Mouse (Mus musculus): ENCODE data around the gene Amacr. TPM values are rescaled to one million over a fixed set of nuclear protein-coding genes. Genes with fewer than 3 reads are reported as not detected.

The Amacr gene
- polyA plus RNA-seq, 1 experiment from 2014 or later, result 12.9 TPM

DNA sequence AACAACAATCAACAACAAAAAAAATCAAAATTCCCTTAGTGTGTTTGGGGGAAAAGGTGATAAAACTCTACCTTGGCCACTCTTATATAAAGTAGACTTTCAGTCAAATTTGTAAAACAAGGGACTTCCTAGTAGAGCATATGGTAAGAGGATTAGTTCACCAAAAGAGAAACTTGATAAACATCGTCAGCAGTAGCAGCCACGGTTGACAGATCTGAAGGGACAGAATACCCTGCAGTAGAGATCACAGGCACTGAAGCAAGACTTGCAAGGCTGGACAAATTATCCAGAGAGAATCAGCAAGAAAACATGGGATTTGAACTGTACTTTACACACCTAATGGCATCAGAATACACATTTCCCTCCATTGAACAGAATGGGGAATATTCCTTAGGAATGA, 33.4 kb downstream of the Amacr start:
- no peak for DNase-seq (ENCODE audit: low spot score)

DNA sequence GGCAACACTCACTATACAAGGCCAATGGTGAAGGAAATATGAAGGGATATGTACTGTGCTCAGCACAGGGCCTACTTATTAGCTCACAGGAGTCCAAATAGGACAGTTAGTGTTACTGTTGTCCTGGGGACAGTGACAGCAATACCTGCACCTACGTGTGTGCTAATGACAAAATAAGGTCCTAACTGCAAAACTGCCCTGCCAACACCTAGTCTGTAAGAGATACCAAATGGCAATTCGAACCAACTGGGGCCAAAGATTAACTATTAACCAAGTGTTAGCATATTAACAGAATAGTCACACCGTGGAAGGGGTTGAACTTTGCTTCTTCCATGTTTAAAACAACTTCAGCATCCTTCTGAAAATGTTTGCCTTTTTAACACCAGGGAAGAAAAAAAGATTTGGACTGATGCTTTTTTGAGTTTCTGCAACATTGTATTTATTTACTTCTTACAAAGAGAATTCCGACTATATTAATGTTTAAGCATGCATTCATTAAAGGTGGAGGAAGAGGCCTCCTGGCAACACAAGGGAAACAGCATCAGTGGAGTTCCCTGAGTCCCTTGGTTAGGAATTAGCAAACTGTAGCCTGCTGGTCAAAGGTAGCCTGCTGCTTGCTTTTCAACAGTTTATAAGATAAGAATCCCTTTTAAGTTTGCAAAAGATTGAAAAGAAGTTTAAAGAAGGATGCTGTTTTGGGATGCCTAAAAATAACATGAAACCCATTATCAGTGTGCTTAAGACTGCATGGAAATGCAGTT, 45.4 kb downstream of the Amacr start:
- H3K9me3 ChIP-seq (ENCODE audit: control insufficient read depth, low read length), result no peaks in the 10 kb centered on the region
- no peak overlapping the region for H3K4me2 ChIP-seq (replicated peaks; ENCODE audit: low read depth)
- H3K36me3 ChIP-seq (ENCODE audit: control insufficient read depth, insufficient read depth, low read length), result no peaks in the 10 kb centered on the region
- no peak overlapping the region for H3K4me3 ChIP-seq (ENCODE audit: low read depth, low read length)
- ATAC-seq (ENCODE audit: low FRiP score, low TSS enrichment) (no peak), DNase-seq (ENCODE audit: low spot score) (no peak)
- no peak overlapping the region for H3K9ac ChIP-seq (ENCODE audit: low read length)
- no peaks in the 10 kb centered on the region for H3K27me3 ChIP-seq (ENCODE audit: control insufficient read depth, insufficient read depth, low read length)
- 48% methylated on average over 4 of the region's 4 CpGs for whole genome bisulfite sequencing
- H3K4me1 ChIP-seq (replicated peaks; ENCODE audit: control insufficient read depth, insufficient read depth), result no peaks in the 10 kb centered on the region
- H3K27ac ChIP-seq (replicated peaks), result no peak overlapping the region
- TF ChIP-seq EP300 (optimal IDR thresholded peaks at IDR 0.05), result no peak
- TF ChIP-seq CTCF (IDR thresholded peaks at IDR 0.05; ENCODE audit: low read depth), result no peak

More for the DNA sequence above, 33.4 kb downstream of the Amacr start:
- H3K9me3 ChIP-seq (ENCODE audit: control insufficient read depth, low read length), result no peaks in the 10 kb centered on the region
- H3K4me3 ChIP-seq (ENCODE audit: low read depth, low read length), result no peak overlapping the region
- H3K4me2 ChIP-seq (replicated peaks; ENCODE audit: low read depth), result no peak overlapping the region
- ATAC-seq (ENCODE audit: low FRiP score, low TSS enrichment), result no peak
- no peaks in the 10 kb centered on the region for H3K4me1 ChIP-seq (replicated peaks; ENCODE audit: control insufficient read depth, insufficient read depth)
- H3K27ac ChIP-seq (replicated peaks), result no peak overlapping the region
- no peak for TF ChIP-seq CTCF (IDR thresholded peaks at IDR 0.05; ENCODE audit: low read depth)
- TF ChIP-seq EP300 (optimal IDR thresholded peaks at IDR 0.05), result no peak
- no peaks in the 10 kb centered on the region for H3K27me3 ChIP-seq (ENCODE audit: control insufficient read depth, insufficient read depth, low read length)
- H3K9ac ChIP-seq (ENCODE audit: low read length), result no peak overlapping the region
- H3K36me3 ChIP-seq (ENCODE audit: control insufficient read depth, insufficient read depth, low read length), result no peaks in the 10 kb centered on the region
- 63% methylated on average over 2 of the region's 2 CpGs for WGBS

DNA sequence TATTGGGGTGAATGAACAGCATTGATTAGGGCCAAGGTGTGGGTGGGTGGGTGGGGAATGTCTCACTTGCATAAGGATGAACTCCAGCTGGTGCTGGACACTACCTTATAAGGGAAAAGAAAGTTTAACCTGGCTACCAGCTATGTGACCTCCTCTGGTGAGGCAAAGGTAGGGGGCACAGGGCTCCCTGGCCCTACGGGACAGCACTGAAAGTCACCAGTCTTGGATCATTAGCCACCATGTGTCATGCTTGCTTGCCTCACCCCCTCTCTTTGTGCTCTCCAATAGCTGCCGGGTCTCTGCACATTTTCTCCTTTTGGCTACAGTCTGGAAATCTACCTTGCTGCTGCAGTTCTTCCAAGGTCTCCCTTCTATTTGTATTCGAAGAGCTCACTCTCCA, 48.6 kb downstream of the Amacr start:
- Histone ChIP-seq H3K4me1 (replicated peaks; ENCODE audit: control insufficient read depth, insufficient read depth) (no peaks in the 10 kb centered on the region), H3K36me3 (ENCODE audit: control insufficient read depth, insufficient read depth, low read length) (no peaks in the 10 kb centered on the region), H3K9ac (ENCODE audit: low read length) (no peak overlapping the region), H3K9me3 (ENCODE audit: control insufficient read depth, low read length) (no peaks in the 10 kb centered on the region), H3K27ac (replicated peaks) (no peak overlapping the region), H3K4me3 (ENCODE audit: low read depth, low read length) (no peak overlapping the region), H3K27me3 (ENCODE audit: control insufficient read depth, insufficient read depth, low read length) (peaks cover 5% of the 10 kb centered on the region; the same call in 1 of the 2 replicates), H3K4me2 (replicated peaks; ENCODE audit: low read depth) (no peak overlapping the region)
- 79% methylated on average over 3 of the region's 3 CpGs for WGBS
- no peak for DNase-seq (ENCODE audit: low spot score)
- ATAC-seq (ENCODE audit: low FRiP score, low TSS enrichment), result no peak
- TF ChIP-seq CTCF (IDR thresholded peaks at IDR 0.05; ENCODE audit: low read depth), result no peak
- TF ChIP-seq EP300 (optimal IDR thresholded peaks at IDR 0.05), result no peak

DNA sequence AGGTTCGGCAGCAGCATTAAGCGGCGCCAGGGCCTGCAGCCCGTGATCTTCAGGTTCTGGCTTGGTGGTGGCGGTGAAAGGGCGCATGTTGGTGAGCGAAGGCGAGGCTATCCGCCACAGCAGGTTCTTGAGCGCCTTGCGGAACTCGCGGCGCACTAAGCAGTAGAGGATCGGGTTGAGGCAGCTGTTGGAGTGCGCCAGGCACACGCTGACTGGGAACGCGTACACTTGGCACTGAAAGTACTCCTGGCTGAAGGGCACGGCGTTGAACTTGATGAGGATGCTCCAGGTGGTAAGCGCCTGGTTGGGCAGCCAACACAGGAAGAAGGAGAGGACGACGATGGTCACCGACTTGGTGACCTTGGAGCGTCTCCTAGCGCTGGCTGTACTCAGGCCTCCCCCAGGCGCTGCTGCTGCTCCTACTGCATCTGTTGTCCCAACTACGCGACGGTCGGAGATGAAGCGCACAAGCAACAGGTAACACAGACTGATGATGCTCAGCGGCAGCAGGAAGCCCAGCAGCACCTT, 54.5 kb downstream of the Amacr start:
- Histone ChIP-seq H3K4me1 (replicated peaks; ENCODE audit: control insufficient read depth, insufficient read depth) (peaks cover 2% of the 10 kb centered on the region), H3K4me2 (replicated peaks; ENCODE audit: low read depth) (peak overlapping the region; percentile 54), H3K27me3 (ENCODE audit: control insufficient read depth, insufficient read depth, low read length) (peaks cover 26% of the 10 kb centered on the region), H3K4me3 (ENCODE audit: low read depth, low read length) (peak overlapping the region; percentile 31), H3K9me3 (ENCODE audit: control insufficient read depth, low read length) (no peaks in the 10 kb centered on the region), H3K27ac (replicated peaks) (no peak overlapping the region), H3K36me3 (ENCODE audit: control insufficient read depth, insufficient read depth, low read length) (no peaks in the 10 kb centered on the region), H3K9ac (ENCODE audit: low read length) (no peak overlapping the region)
- ATAC-seq (ENCODE audit: low FRiP score, low TSS enrichment) (peak; percentile 29; the same call in 1 of the 2 replicates), DNase-seq (ENCODE audit: low spot score) (no peak)
- TF ChIP-seq EP300 (optimal IDR thresholded peaks at IDR 0.05) (no peak), CTCF (IDR thresholded peaks at IDR 0.05; ENCODE audit: low read depth) (peak; percentile 13; the same call in 1 of the 2 replicates)
- WGBS, result 5% methylated on average over 33 of the region's 34 CpGs

DNA sequence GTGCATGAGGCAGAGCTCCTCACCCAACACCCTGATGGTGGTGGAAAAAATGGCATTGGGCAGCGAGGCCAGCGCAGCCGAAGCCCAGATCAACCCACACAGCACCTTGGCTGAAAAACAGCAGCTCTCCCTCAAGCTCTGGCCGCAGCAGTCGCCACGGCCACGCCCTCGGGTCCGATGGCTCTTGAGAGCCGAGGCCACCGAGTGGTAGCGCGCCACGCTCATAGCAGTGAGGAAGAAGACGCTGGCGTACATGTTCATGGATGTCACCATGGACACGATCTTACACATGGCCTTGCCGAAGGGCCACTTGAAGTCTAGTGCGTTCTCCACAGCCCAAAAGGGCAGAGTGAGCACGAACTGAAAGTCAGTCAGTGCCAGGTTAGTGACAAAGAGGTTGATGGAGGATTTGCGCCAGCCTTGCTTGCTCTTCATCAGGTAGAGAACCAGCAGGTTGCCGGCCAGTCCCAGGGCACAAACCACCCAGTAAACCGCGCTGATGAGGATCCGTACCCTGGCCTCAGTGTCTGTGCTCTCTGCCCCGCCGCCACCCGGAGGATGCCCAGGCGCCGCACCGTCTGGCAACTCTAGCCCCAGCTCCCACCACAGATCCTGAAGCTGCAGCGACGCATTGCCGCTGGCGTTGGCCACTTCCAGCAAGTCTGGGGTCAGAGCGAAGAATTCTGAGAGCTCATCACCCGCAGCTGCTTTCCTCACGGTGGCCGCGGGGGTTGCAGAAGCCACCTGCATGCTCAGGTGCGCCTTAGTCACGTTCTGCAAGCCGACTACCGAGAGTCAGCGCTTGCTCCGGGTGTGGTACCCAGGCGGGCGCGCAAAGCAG, 55.2 kb downstream of the Amacr start:
- no peak overlapping the region for H3K27ac ChIP-seq (replicated peaks)
- H3K4me3 ChIP-seq (ENCODE audit: low read depth, low read length), result peak overlapping the region; percentile 31
- H3K27me3 ChIP-seq (ENCODE audit: control insufficient read depth, insufficient read depth, low read length), result peaks cover 26% of the 10 kb centered on the region
- TF ChIP-seq CTCF (IDR thresholded peaks at IDR 0.05; ENCODE audit: low read depth) (no peak), EP300 (optimal IDR thresholded peaks at IDR 0.05) (no peak)
- H3K9ac ChIP-seq (ENCODE audit: low read length), result no peak overlapping the region
- peak overlapping the region; percentile 54 for H3K4me2 ChIP-seq (replicated peaks; ENCODE audit: low read depth)
- DNase-seq (ENCODE audit: low spot score) (peak; percentile 18), ATAC-seq (ENCODE audit: low FRiP score, low TSS enrichment) (no peak)
- H3K9me3 ChIP-seq (ENCODE audit: control insufficient read depth, low read length), result no peaks in the 10 kb centered on the region
- no peaks in the 10 kb centered on the region for H3K36me3 ChIP-seq (ENCODE audit: control insufficient read depth, insufficient read depth, low read length)
- peaks cover 2% of the 10 kb centered on the region for H3K4me1 ChIP-seq (replicated peaks; ENCODE audit: control insufficient read depth, insufficient read depth)
- 2% methylated on average over 49 of the region's 49 CpGs for WGBS

Measured in stomach, postnatal 0 days (tissue).